Mouse (Mus musculus): Measurements from ENCODE around the gene Gtf2b.

Gene Gtf2b

GRCm38 (mm10) chr3:142764995-142765777, at the start of gene Gtf2b:
Gtf2b (plus strand) TSS chr3:142765045.
- peak; percentile 96 for DNase-seq (ENCODE audit: low read depth, low spot score)
- no peaks in the 10 kb centered on the region for H3K27me3 ChIP-seq (ENCODE audit: control insufficient read depth, insufficient read depth, low read length, poor library complexity, severe bottlenecking)
- no peaks in the 10 kb centered on the region for H3K36me3 ChIP-seq (ENCODE audit: control insufficient read depth, insufficient read depth, low read length, poor library complexity, severe bottlenecking)

- 0 out of 2 replicates have a peak, but pooled peaks cover 2% of the 10 kb centered on the region for H3K36me3 ChIP-seq (ENCODE audit: control insufficient read depth, insufficient read depth, low read length, poor library complexity, severe bottlenecking)
- H3K27me3 ChIP-seq (ENCODE audit: control insufficient read depth, insufficient read depth, low read length, poor library complexity, severe bottlenecking), result no peaks in the 10 kb centered on the region
- no peak for DNase-seq (ENCODE audit: low read depth, low spot score)
Measured at GRCm38 (mm10) chr3:142725481-142725880, 39.4 kb upstream of the Gtf2b start.

- Histone ChIP-seq H3K27me3 (ENCODE audit: control insufficient read depth, insufficient read depth, low read length, poor library complexity, severe bottlenecking) (no peaks in the 10 kb centered on the region), H3K36me3 (ENCODE audit: control insufficient read depth, insufficient read depth, low read length, poor library complexity, severe bottlenecking) (0 out of 2 replicates have a peak, but pooled peaks cover under 1% of the 10 kb centered on the region)
- no peak for DNase-seq (ENCODE audit: low read depth, low spot score)
Measured at GRCm38 (mm10) chr3:142725969-142726672, 38.7 kb upstream of the Gtf2b start.

- no peak for DNase-seq (ENCODE audit: low read depth, low spot score)
- H3K27me3 ChIP-seq (ENCODE audit: control insufficient read depth, insufficient read depth, low read length, poor library complexity, severe bottlenecking), result no peaks in the 10 kb centered on the region
- H3K36me3 ChIP-seq (ENCODE audit: control insufficient read depth, insufficient read depth, low read length, poor library complexity, severe bottlenecking), result no peaks in the 10 kb centered on the region; the same call in 1 of the 2 replicates
Measured at GRCm38 (mm10) chr3:142734291-142734690, 30.6 kb upstream of the Gtf2b start.

- H3K36me3 ChIP-seq (ENCODE audit: control insufficient read depth, insufficient read depth, low read length, poor library complexity, severe bottlenecking), result no peaks in the 10 kb centered on the region
- no peak for DNase-seq (ENCODE audit: low read depth, low spot score)
- H3K27me3 ChIP-seq (ENCODE audit: control insufficient read depth, insufficient read depth, low read length, poor library complexity, severe bottlenecking), result no peaks in the 10 kb centered on the region
Measured at GRCm38 (mm10) chr3:142740896-142741295, 23.9 kb upstream of the Gtf2b start.

- Histone ChIP-seq H3K36me3 (ENCODE audit: control insufficient read depth, insufficient read depth, low read length, poor library complexity, severe bottlenecking) (no peaks in the 10 kb centered on the region), H3K27me3 (ENCODE audit: control insufficient read depth, insufficient read depth, low read length, poor library complexity, severe bottlenecking) (no peaks in the 10 kb centered on the region)
- DNase-seq (ENCODE audit: low read depth, low spot score), result peak; percentile 83
Measured at GRCm38 (mm10) chr3:142743973-142744898, 20.6 kb upstream of the Gtf2b start.

GRCm38 (mm10) chr3:142745076-142745475, 19.8 kb upstream of the Gtf2b start:
- Histone ChIP-seq H3K36me3 (ENCODE audit: control insufficient read depth, insufficient read depth, low read length, poor library complexity, severe bottlenecking) (no peaks in the 10 kb centered on the region), H3K27me3 (ENCODE audit: control insufficient read depth, insufficient read depth, low read length, poor library complexity, severe bottlenecking) (no peaks in the 10 kb centered on the region)
- DNase-seq (ENCODE audit: low read depth, low spot score), result no peak

- no peaks in the 10 kb centered on the region for H3K27me3 ChIP-seq (ENCODE audit: control insufficient read depth, insufficient read depth, low read length, poor library complexity, severe bottlenecking)
- DNase-seq (ENCODE audit: low read depth, low spot score), result no peak
- H3K36me3 ChIP-seq (ENCODE audit: control insufficient read depth, insufficient read depth, low read length, poor library complexity, severe bottlenecking), result no peaks in the 10 kb centered on the region
Measured at GRCm38 (mm10) chr3:142747673-142748072, 17.2 kb upstream of the Gtf2b start.

- DNase-seq (ENCODE audit: low read depth, low spot score), result no peak
Measured at GRCm38 (mm10) chr3:142749131-142749530, 15.7 kb upstream of the Gtf2b start.

GRCm38 (mm10) chr3:142755132-142755867, 9.5 kb upstream of the Gtf2b start:
- no peak for DNase-seq (ENCODE audit: low read depth, low spot score)
- Histone ChIP-seq H3K36me3 (ENCODE audit: control insufficient read depth, insufficient read depth, low read length, poor library complexity, severe bottlenecking) (no peaks in the 10 kb centered on the region; the same call in 1 of the 2 replicates), H3K27me3 (ENCODE audit: control insufficient read depth, insufficient read depth, low read length, poor library complexity, severe bottlenecking) (no peaks in the 10 kb centered on the region)

More at GRCm38 (mm10) chr3:142749131-142749530, 15.7 kb upstream of the Gtf2b start:
- Histone ChIP-seq H3K27me3 (ENCODE audit: control insufficient read depth, insufficient read depth, low read length, poor library complexity, severe bottlenecking) (no peaks in the 10 kb centered on the region), H3K36me3 (ENCODE audit: control insufficient read depth, insufficient read depth, low read length, poor library complexity, severe bottlenecking) (no peaks in the 10 kb centered on the region)

GRCm38 (mm10) chr3:142757841-142758240, 7.0 kb upstream of the Gtf2b start:
- Histone ChIP-seq H3K27me3 (ENCODE audit: control insufficient read depth, insufficient read depth, low read length, poor library complexity, severe bottlenecking) (no peaks in the 10 kb centered on the region), H3K36me3 (ENCODE audit: control insufficient read depth, insufficient read depth, low read length, poor library complexity, severe bottlenecking) (no peaks in the 10 kb centered on the region; the same call in 1 of the 2 replicates)
- DNase-seq (ENCODE audit: low read depth, low spot score), result no peak

- Histone ChIP-seq H3K36me3 (ENCODE audit: control insufficient read depth, insufficient read depth, low read length, poor library complexity, severe bottlenecking) (no peaks in the 10 kb centered on the region; the same call in 1 of the 2 replicates), H3K27me3 (ENCODE audit: control insufficient read depth, insufficient read depth, low read length, poor library complexity, severe bottlenecking) (no peaks in the 10 kb centered on the region)
- no peak for DNase-seq (ENCODE audit: low read depth, low spot score)
Measured at GRCm38 (mm10) chr3:142758593-142758992, 6.3 kb upstream of the Gtf2b start.

GRCm38 (mm10) chr3:142760356-142760755, 4.5 kb upstream of the Gtf2b start:
- no peaks in the 10 kb centered on the region; the same call in 1 of the 2 replicates for H3K36me3 ChIP-seq (ENCODE audit: control insufficient read depth, insufficient read depth, low read length, poor library complexity, severe bottlenecking)
- H3K27me3 ChIP-seq (ENCODE audit: control insufficient read depth, insufficient read depth, low read length, poor library complexity, severe bottlenecking), result no peaks in the 10 kb centered on the region
- no peak for DNase-seq (ENCODE audit: low read depth, low spot score)

- peak; percentile 51 for DNase-seq (ENCODE audit: low read depth, low spot score)
- H3K27me3 ChIP-seq (ENCODE audit: control insufficient read depth, insufficient read depth, low read length, poor library complexity, severe bottlenecking), result no peaks in the 10 kb centered on the region
- no peaks in the 10 kb centered on the region for H3K36me3 ChIP-seq (ENCODE audit: control insufficient read depth, insufficient read depth, low read length, poor library complexity, severe bottlenecking)
Measured at GRCm38 (mm10) chr3:142765778-142766165, 927 bp downstream of the Gtf2b start.
